In the genomic region with DNA sequence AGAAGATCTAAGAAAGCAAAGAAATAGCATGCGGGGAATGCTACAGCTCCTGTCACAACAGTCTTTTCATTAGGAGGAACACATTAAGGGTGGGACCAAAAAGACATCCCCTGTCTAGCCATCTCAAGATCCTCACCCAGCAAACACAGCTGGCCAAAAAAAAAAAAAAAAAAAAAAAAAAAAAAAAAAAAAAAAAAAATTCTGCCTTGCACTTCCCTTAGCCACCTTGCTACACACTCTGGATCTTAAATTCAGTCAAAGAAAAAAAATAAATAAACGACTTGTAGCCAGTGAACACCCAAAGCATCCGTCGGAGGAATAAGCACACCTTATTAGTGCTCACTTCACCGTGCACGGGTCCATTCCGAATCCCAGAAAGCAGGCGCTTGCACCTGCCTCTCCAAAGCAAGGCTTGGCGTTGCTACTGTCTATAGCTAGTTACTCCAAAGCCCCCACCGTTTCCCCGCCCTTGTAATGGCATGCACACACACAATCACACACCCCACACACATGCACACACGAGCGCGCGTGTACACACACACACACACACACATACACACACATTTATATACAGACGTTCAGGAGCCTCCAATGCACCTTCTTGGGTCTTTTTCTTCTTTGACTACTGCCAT, we compare ENCODE assay signal across 8 mouse cellular contexts.
DNase-seq lines count a peak whose midpoint lies in the region; ATAC-seq and TF ChIP-seq lines count a peak whose summit lies in the region.

No protein-coding gene starts in this region.

- no peaks in the 10 kb centered on the region for H3K9me3 ChIP-seq in limb, embryonic 14.5 days (ENCODE audit: control insufficient read depth, low read length)
- H3K9me3 ChIP-seq in stomach, embryonic 16.5 days (replicated peaks; ENCODE audit: control insufficient read depth, low read length), result no peaks in the 10 kb centered on the region

- H3K27me3 ChIP-seq in testis, adult 2 months (ENCODE audit: control insufficient read depth, insufficient read depth, low read length), result no peaks in the 10 kb centered on the region
- H3K27me3 ChIP-seq in limb, embryonic 14.5 days (ENCODE audit: control insufficient read depth, insufficient read depth, low read length), result no peaks in the 10 kb centered on the region
- H3K27me3 ChIP-seq in stomach, embryonic 16.5 days (ENCODE audit: control insufficient read depth, insufficient read depth, low read length), result no peaks in the 10 kb centered on the region

- 17% methylated on average over 16 of the region's 16 CpGs for WGBS in limb, embryonic 14.5 days
- WGBS in stomach, embryonic 16.5 days, result 14% methylated on average over 16 of the region's 16 CpGs

- TF ChIP-seq CTCF in testis, adult 2 months (IDR thresholded peaks at IDR 0.05; ENCODE audit: control insufficient read depth, insufficient read depth, insufficient replicate concordance, low read depth, low read length), result no peak

- peak overlapping the region; percentile 12; the same call in 1 of the 2 replicates for H3K9ac ChIP-seq in limb, embryonic 14.5 days (ENCODE audit: low read depth, low read length, severe bottlenecking)
- peak overlapping the region; percentile 40; the same call in 1 of the 2 replicates for H3K9ac ChIP-seq in stomach, embryonic 16.5 days (ENCODE audit: low read length)

- H3K36me3 ChIP-seq in testis, adult 2 months (ENCODE audit: control insufficient read depth, insufficient read depth, low read length), result no peaks in the 10 kb centered on the region
- H3K36me3 ChIP-seq in limb, embryonic 14.5 days (ENCODE audit: control insufficient read depth, insufficient read depth, low read length), result no peaks in the 10 kb centered on the region
- H3K36me3 ChIP-seq in stomach, embryonic 16.5 days (ENCODE audit: control insufficient read depth, insufficient read depth, low read length), result no peaks in the 10 kb centered on the region

- H3K4me3 ChIP-seq in testis, adult 2 months (ENCODE audit: control insufficient read depth, low read depth, low read length), result peak overlapping the region; percentile 18
- peak overlapping the region; percentile 22 for H3K4me3 ChIP-seq in limb, embryonic 14.5 days (replicated peaks; ENCODE audit: low read length)
- H3K4me3 ChIP-seq in stomach, embryonic 16.5 days (replicated peaks; ENCODE audit: low read length), result peak overlapping the region; percentile 35

- ATAC-seq in frontal cortex, adult (ENCODE audit: low TSS enrichment), result peak; percentile 6; the same call in 1 of the 2 replicates
- ATAC-seq in limb, embryonic 14.5 days (ENCODE audit: low FRiP score, low read depth), result no peak
- peak; percentile 41; the same call in 1 of the 2 replicates for ATAC-seq in stomach, embryonic 16.5 days (ENCODE audit: insufficient read depth, low FRiP score)

- no peak overlapping the region for H3K27ac ChIP-seq in testis, adult 2 months (ENCODE audit: control insufficient read depth, insufficient read depth, low read depth, low read length)
- H3K27ac ChIP-seq in limb, embryonic 14.5 days (replicated peaks; ENCODE audit: low read depth, low read length), result no peak overlapping the region
- H3K27ac ChIP-seq in stomach, embryonic 16.5 days (ENCODE audit: low read length), result no peak overlapping the region

- no peak for DNase-seq in frontal cortex, postnatal 25 days (ENCODE audit: low spot score in 2 of 2)
- DNase-seq in testis, postnatal 14 days (ENCODE audit: low spot score), result no peak
- no peak for DNase-seq in limb, embryonic 14.5 days (ENCODE audit: low spot score)
- DNase-seq in kidney, postnatal 36 days, result no peak
- DNase-seq in lung, postnatal 36 days, result no peak

- no peak for TF ChIP-seq POLR2A in testis, adult 2 months (IDR thresholded peaks at IDR 0.05; ENCODE audit: control insufficient read depth, low read depth, low read length)
- TF ChIP-seq POLR2A in limb, embryonic 14.5 days (IDR thresholded peaks at IDR 0.05; ENCODE audit: borderline replicate concordance, extremely low read depth, insufficient read depth, insufficient read length), result no peak

- H3K4me1 ChIP-seq in testis, adult 2 months (ENCODE audit: control insufficient read depth, insufficient read depth, low read length), result peaks cover 9% of the 10 kb centered on the region
- H3K4me1 ChIP-seq in limb, embryonic 14.5 days (ENCODE audit: control insufficient read depth, insufficient read depth, low read length), result peaks cover 9% of the 10 kb centered on the region; the same call in 1 of the 2 replicates
- H3K4me1 ChIP-seq in stomach, embryonic 16.5 days (ENCODE audit: control insufficient read depth, insufficient read depth, low read length), result peaks cover 15% of the 10 kb centered on the region

- H3K4me2 ChIP-seq in limb, embryonic 14.5 days (replicated peaks; ENCODE audit: low read depth, low read length, severe bottlenecking), result peak overlapping the region; percentile 57
- H3K4me2 ChIP-seq in stomach, embryonic 16.5 days (ENCODE audit: low read depth, low read length), result peak overlapping the region; percentile 82
